Mouse (Mus musculus) erythroblast, embryonic 14.5 days (primary cell): Measurements from ENCODE around the gene Hadha.

Source experiments
- GATA1 ChIP-seq: IDR thresholded peaks from 2 replicates; pipeline ENCODE4 v1.6.1; 2012; ENCODE audit warnings: low read length, inconsistent platforms, mixed read lengths
- TAL1 ChIP-seq: IDR thresholded peaks from 3 replicates; pipeline ENCODE4 v1.6.1; 2012; ENCODE audit warnings: low read length, inconsistent platforms, mixed read lengths

DNA sequence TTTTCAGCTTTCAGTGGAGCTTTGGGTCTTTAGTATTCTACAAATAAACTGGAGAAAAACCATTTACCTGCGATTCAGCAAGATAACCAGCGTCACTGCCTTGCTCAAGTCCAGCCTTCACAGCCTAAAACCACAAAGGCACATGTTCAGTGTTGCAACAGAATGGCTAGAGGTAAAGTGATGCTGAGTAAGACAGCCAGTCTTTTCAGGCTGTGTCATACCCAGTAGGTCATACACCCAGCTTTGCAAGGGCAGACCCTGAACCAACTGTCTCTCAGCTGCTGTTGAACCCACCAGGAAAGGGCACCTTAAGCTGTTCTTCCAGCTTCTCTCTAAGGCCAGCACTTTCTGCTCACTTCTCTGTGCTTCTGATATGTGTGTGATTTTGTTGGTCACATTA is 22.8 kb downstream of the Hadha start:
- no peak for TF ChIP-seq GATA1
- TF ChIP-seq TAL1 = no peak
